Mouse (Mus musculus) embryo, embryonic 10.5 days (tissue): ENCODE results near the gene Gimap3.

Experiments
- DNase-seq: peaks from one replicate; pipeline ENCODE4 v3.0.0-alpha.2; 2015; ENCODE audit warnings: low spot score

Gene Gimap3

DNA sequence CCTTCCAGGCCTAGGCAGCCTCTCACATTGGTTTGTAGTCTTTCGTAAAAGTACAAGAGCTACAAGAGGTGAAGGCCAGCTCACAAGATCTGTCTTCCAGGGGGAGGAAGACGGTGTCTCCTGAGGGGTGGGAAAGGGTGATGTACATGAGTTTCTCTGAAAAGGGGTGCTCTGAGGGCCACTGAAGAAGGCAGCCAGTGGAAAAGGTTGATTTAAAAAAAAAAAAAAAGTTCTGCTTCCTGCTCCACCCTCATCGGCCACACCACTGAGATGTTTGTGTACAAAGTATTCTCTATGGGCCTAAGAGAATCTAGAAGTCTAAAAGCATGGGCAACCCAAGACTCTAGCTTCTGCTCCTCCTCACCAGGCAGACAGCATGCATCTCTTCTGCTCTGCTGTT, at the start of gene Gimap3:
TSS of gene Gimap3 (minus strand) at position 156 of the 400 bp plus-strand sequence.
- DNase-seq, result no peak

DNA sequence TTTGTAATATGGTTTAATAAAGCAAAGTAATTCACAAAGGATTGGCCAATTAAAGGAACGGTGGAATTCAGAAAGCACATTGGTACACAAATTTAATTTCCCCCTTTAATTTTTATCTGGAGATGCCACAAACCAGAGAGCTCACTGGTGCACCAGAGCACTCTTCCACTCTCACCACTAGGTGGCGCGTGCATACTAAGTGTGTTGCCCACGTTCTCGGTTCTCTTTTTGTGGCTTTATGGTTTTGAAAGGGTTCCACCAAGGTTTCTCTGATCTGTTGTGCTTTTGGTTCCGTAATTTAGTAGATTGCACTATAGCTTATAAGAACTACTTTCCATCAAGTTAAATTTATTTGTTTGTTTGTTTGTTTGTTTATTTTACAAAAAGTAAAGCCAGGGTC, 47.2 kb upstream of the Gimap3 start:
- DNase-seq, result peak; percentile 94

DNA sequence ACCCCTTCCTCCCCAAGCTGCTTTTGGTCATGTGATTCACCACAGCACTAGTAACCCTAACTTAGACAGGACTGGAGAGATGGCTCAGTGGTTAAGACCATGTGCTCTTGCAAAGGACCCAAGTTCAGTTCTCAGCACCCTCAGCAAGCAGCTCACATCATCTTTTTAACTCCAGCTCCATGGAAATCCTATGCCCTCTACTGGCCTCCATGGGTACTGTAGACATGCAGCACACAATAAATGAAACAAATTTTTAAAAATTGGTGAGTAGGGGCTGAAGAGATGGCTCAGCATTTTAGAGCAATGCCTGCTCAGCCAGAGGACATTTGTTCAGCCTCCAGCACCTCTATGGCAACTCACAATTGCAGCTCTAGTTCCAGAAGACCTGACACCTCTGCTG, 44.4 kb upstream of the Gimap3 start:
- DNase-seq, result no peak

DNA sequence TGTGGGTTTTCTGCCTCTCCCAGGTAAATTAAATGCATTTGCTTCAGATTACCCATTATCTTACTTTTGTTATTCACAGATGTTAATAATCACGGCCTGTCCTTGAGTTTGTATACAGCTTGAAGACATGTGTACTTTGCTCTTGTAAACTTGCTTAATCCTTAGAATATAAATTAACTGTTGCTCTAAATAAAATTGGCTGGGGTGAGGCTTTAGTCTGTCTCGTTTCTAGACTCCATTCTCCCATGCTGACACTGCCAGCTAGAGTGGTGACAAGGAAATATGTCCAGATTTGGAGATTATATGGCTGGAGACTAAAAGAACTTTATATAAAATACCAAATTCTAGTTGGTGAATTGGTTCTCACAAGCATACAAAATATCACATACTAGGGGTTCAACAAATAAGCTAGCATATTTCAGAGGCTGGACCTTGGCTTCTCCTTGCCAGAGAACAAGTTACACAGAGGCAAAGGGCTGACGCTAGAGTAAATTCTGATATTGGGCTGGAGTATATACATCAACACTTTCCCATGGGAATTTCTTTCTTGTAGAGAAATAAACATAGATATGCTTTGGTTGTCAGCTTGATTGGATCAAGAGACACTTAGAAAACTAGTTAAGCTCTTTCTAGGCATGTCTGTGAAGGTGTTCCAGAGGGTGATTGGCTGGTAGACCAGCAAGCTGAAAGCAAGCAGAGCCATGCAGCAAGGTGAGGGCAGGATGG, 39.0 kb upstream of the Gimap3 start:
- DNase-seq, result no peak

DNA sequence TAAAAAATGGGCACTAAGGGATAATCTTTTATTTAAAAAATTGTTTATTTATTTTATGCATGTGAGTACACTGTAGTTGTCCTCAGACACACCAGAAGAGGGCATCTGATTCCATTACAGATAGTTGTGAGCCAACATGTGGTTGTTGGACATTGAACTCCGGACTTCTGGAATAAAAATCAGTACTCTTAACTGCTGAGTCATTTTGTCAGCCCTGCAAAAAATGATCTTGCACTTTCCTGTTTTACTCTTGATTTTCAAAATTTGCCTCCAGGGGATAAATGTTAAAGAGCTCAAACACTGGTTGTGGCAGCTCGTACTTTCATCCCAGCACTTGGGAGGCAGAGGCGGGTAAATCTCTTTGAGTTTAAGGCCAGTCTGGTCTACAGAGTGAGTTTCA, 36.1 kb upstream of the Gimap3 start:
- DNase-seq, result no peak

DNA sequence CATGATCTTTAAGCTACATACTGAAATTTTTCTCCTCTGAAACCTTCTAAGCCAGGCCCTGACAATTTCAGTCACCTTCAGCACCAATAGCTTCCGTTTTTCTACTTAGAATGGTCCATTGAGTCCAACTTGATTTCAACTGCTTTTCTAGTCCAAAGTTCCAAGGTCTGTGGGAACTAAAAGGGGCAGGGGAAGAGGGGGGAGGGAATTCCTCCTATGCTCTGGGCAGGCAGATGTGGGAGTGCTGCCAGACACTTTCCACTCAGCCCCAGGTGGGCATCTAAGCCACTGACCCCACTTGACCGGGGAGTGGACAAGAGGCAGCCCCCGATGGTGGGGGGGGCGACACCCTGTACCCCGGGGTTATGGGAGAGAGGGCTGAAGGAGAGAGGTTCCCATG, 33.7 kb upstream of the Gimap3 start:
- DNase-seq, result no peak

DNA sequence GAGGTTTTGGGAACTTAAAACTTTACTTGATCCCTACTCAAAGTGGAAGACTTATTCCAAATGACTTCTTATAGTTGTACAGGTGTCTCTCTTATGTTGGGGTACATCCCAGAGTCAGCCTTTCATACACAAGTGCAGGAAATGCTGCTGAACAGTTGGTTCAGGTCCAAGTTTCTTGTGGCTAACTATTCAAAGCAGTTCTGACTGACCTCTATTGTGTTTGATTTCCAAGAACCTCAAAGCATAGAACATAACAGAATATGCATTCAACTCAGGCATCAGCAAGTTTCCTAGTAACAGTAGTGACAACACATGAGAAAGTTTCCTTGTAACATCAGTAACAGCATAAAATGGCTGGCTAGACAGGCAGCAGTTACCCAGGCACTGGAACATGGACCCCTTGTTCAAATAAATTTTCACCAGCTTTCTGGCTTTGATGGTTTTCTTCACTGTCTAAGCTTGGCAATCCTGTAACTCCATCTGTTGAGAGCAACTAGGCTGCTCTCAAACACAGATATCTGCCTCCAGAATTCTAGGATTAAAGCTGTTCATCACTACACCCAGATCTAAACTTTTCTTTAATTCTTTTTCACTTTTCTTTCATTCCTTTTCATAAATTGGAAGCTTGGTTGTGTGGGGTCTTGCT, 32.9 kb upstream of the Gimap3 start:
- no peak for DNase-seq

DNA sequence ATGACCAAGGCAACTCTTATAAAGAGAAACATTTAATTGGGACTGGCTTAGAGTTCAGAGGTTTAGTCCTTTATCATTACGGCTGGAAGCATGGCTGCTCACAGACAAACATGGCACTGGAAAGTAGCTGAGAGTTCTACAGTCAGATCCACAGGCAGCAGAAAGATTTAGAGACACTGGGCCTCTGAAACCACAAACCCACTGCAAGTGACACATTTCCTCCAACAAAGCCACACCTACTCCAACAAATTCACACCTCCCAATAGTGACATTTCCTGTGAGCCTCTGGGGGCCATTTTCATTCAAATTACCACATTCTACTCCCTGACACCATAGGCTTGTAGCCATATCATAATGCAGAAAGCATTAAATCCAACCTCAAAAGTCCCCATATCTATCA, 31.2 kb upstream of the Gimap3 start:
- DNase-seq, result no peak

DNA sequence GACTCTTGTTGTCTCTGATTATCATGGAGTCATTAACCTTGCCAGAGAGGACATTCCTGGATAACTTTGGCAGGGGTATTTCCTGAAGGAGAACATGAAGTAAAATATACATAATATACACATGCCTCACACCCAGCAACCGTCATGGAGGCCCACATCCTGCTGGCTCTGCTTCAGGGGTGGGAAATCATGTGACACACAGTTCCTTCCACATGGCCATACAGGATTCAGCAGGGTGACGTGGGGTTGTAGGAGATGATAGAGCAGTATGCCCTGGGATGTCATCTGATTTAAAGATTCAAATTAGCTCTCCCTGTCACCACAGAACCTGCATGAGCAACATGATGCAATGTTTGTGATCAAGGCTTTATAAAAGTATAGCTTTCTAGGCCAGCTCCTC, 17.2 kb upstream of the Gimap3 start:
- DNase-seq, result no peak

DNA sequence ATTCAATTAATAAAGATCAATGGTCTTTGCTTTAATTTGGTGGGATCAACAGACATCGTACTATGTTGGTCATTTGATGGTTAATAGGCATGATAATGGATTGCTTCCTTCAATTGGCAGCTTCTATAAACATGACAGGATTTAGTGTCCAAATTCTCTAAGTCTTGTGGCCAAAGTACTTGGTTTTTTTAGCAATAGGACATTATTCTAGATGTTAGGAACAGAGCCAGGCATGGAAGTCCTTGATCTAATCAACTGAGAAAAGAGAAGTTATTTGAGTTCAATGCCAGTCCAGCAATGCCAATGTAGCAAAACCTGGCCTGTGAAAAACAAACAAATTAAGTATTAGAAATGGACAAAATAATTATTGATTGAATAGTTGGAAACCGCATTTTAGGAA, 14.9 kb upstream of the Gimap3 start:
- no peak for DNase-seq

DNA sequence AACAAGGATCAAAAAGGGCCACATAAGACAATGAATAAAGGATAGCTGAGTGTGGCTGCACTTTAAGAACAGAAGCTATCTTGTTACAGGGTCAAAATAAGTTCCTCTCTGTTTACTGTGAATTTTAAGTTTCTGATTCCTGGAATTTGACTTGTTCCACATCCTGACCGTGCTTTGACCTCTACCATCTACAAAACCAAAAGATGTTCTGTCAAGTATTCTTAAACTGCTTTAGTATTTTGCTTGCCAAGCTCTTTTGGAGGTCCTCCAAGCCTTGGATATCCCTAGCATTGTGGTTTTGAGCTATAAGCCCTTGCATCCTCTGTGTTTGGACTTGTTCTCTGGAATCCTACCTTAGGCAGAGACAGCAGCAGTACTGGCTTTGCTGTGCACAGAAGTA, 14.5 kb upstream of the Gimap3 start:
- no peak for DNase-seq

DNA sequence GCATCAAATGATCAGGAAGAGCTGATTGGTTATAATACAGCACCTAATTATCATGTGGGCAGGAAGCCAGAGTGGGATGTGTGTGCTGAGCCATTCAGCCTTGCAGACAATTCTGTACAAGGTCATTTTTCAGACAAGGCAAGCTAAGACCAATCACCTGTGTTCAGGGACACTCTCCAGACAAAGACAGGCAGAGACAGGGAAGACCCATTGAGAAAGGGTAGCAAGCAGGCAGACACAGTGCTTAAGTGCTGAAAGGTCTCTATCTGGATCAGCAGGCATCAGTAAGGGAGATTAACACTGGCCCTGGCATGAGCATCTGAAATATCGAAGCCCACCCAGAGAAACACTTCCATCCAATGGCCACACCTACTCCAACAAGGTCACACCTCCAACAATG, 13.8 kb upstream of the Gimap3 start:
- no peak for DNase-seq

DNA sequence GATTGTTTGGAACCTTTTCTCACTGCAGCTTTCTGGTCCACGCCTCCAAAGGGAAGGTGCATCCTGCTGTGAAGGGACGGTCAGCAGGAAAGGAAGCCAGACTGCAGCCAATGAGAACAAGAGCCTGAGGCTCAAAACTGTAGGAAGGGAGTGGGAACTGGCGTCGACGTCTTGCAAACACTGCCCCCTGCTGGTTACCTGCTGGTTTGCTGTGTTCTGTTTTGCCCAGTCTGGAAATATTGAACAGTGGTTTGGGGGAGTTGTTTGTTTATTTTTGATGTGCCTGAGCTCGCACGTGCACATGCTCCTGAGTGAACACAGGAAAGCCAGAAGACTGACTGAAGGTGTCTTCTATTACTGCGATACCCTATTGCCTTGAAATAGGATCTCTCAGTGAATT, 1.4 kb upstream of the Gimap3 start:
- peak; percentile 89 for DNase-seq

DNA sequence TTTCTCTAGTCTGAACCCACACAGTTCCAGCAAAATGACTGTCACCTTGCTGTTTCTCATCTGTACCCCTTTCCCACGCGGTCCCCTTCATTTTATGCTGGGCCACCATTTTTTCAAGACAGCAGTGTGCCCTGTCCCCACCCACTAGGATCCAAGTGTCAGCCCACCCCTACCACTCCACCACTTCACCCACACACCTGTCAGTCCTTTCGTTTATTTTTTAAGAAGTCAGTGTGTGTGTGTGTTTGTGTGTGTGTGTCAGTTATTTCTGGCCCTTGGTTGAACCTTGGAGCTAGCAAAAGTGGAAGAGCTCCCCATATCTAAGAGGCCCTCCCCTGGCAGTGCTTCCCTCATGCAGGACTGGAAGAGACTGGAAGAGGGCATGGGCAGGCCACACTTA, 1.7 kb downstream of the Gimap3 start:
- no peak for DNase-seq

DNA sequence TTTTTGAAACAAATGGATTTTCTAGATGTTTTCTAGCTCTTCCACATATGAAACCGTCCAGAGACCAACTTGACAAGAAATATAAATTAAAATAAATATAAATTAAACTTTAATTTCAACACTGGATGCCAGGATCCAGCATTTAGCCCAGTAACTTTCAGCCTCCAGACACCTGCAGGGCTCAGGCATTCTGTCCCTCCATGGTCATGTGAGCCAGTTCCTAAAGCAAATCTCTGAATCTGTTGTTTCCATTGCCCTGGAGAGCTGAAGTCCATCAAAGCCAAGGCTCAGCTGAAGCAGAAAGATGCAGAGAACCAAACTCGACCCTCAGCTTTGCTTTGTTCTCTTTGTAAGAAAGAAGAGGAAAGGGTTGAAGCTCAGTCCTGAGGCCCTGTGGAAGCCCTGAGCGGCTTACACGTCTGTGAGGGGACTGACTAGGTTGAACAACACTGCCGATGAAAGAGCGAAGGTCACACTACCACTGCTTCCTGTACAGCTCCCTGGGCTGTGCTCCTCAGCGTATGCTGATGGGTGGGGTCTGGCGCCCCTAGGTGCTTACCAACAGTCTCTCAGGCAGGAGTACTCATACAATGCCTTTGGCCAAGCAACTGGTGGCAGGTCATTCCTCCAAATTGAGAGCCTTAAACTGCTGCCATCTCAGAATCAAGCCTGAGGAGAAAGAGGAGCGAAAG, 2.3 kb downstream of the Gimap3 start:
- no peak for DNase-seq

DNA sequence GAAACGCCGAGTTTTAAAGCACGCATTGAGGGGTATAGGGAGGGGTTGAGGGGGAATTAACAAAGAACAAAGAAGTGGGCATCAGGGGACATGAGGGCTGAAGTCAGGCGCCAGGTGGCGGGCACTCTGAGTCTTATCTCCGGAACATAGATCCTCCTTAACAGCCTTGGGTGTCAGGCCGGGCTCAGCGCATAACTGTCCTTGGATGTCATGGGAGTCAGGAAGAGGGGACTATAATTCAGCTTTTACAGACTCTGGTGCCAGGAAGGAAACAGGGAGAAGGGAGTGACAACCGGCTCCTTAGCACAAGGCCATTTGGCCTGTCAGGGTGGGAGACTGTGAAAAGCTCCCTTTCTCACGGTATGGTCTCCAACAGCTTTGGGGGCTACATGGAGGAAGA, 6.2 kb downstream of the Gimap3 start:
- no peak for DNase-seq

DNA sequence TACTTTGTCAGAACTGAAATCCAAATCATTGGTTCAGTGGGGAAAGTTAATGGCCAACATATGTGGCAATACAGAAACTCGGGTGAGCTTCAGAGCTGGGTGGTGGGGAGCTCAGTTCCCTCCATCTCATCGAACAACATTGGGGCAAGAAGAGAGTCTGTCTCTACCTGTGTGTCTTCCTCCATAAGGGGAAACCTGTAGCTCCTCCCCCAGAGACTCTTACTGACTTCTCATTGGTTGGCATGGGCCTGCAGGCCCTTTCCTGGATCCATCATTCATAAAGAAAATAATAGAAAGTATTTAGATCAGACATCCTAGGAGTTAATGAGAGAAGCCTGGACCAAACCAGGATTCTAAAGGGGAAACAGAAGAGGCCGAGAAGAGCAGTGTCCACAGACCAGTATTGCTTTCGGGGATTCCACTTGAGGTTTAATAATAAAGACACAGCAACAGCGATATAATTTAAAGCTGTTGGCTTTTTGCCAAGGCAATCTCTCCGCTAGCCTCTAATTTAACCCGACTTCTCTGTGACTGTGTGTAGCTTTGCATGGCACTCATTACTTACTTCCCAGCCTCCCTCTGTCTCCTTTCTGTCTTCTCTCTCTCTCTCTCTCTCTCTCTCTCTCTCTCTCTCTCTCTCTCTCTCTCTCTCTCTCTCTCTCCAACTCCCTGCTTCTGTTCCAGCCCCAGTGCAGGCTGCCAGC, 6.9 kb downstream of the Gimap3 start:
- DNase-seq, result no peak

DNA sequence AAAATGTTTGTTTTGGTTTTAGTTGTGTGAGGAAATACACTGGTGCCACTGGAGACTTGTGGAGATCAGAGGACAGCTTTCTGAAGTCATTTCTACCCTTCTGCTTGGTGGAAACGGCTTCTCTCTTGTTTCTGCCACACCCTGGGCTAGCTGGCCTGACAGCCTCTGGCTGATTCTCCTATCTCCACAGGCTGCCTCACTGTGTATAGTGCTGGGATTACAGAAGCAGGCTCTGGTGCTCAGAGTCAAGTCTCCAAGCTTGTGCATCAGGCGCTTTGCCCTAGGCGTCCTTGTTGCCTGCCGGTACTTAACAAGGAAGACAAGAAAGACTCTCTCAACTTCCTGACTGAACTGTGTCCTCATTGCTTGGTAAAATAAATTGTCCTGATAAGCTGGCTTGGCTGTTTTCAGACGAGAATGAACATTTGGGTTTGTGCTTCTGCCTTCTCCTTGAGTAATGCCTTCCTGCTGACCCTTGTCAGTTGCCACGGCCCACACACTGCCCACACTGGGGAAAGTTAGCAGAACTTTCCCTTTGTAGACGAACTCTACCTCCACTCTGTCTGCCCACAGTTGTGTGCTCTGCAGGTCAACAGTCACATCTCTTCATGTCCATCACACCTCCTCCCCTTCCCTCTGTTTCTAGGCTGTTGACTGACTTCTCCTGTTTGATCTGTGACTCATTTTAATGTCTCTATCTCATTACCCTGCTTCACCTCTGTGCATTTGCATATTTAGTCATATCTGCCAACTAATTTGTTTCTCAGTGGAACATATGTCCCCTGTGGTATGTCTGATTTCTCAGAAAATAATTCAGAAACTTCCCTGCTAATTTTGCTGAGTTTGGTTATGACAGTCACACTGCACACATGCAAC, 23.3 kb downstream of the Gimap3 start:
- no peak for DNase-seq

DNA sequence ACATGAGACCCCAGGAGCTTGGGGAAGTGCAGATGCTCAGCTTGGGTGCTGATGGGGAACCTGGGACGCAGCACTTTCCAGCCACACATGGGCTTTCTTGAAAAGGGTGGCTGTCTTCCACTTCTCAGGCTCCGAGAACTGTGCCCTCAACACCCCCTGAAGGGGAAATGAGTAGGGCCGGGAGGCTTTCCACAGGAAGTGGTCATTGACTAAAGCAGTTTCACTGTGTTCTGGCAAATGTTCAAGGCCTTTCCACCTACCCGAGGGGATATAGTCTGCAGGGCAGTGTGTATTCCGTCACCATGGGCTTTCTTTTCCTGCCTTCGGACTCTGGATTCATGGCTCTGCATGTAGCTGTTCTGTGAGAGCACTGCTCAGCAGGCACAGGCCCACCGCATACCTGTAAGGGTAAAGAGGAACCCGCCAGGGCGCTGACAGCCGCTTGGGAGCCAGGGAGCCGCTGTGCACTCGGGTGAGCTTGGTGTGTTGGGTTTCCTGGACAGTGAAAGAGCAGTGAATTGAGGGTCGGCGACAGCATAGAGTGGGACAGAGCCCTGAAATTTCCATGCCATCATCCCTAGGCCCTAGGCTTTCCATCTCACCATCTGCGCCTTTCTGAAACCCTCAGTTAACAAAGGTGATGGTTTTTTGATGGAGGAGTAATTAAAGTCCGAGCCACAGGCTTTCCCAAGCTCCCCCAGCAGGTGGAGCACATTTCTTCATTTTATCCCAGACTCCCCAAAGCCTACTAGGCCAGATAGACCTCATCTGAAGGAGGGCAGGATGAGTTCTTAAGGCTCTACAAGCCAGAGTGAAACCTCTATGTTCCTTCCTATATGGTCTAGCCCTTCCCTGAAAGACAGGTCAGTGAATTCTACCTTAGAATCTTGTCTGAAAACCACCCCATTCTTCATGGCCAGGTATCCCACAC, 24.4 kb downstream of the Gimap3 start, which contains the start of gene Gimap5:
TSS of gene Gimap5 (plus strand) at position 239 of the 931 bp plus-strand sequence.
- DNase-seq, result peak; percentile 63

DNA sequence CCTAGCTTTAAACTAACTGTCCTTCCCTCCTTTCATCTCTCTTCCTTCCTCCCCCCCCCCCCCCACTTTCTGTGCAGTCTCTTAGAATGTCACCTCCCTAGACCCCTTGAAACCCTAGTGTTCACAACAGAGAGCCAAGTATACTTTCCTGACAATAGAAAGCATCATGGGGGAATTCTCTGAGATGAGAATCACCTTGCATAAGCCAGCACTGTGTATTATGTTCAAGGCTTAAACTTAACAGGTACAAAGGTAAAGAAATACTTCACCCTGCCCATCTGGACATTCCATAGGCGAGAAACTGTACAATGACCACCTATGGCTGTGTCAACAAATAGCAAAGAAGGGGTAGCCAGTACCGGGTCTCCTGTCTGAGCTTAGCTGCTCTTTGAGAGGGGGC, 25.2 kb downstream of the Gimap3 start:
- DNase-seq, result no peak
